Mouse (Mus musculus): ENCODE data around the gene Orc3. TPM values are rescaled to one million over a fixed set of nuclear protein-coding genes. Genes with fewer than 3 reads are reported as not detected.

Orc3 gene
- total RNA-seq, 2 experiments from 2014 or later: 47.8 to 52.3 TPM

Other genes with a start within 250 kb of the Orc3 start
- gene Akirin2, start 64.0 kb downstream of the Orc3 start, total RNA-seq (2021): 10 to 100 TPM; 62.5 to 64.4 TPM
- 10 to 100 TPM; 30.1 to 33.6 TPM for gene Rars2, start within 50 bp of the Orc3 start, total RNA-seq (2021)
- gene Slc35a1, start 72.5 kb upstream of the Orc3 start, total RNA-seq (2021): 10 to 100 TPM; 23.3 to 23.5 TPM
- under 1 TPM; 0.29 to 0.54 TPM for gene Cfap206, start 115.3 kb upstream of the Orc3 start, total RNA-seq (2021)
- gene Gm136, start 141.3 kb upstream of the Orc3 start, total RNA-seq (2021): not detected
- 10 to 100 TPM; 35.5 to 38.4 TPM for gene Smim8, start 163.5 kb upstream of the Orc3 start, total RNA-seq (2021)